Mouse (Mus musculus): ENCODE measurements around the gene Ulk4. TPM values are rescaled to one million over a fixed set of nuclear protein-coding genes. Genes with fewer than 3 reads are reported as not detected.

Gene Ulk4
- polyA plus RNA-seq, 1 experiment from 2014 or later: 23.2 TPM

- H3K9me3 ChIP-seq (ENCODE audit: low read length): no peaks in the 10 kb centered on the region
- DNase-seq (no peak), ATAC-seq (no peak)
- no peak overlapping the region for H3K9ac ChIP-seq (replicated peaks)
- no peak for TF ChIP-seq EP300 (IDR thresholded peaks at IDR 0.05; ENCODE audit: low read depth)
- no peak for TF ChIP-seq CTCF (IDR thresholded peaks at IDR 0.05; ENCODE audit: low read depth)
- no peak overlapping the region for H3K27ac ChIP-seq (ENCODE audit: low read depth)
- 100% methylated on average over 1 of the region's 1 CpGs for WGBS (ENCODE audit: insufficient replicate concordance)
- peaks cover 25% of the 10 kb centered on the region for H3K4me1 ChIP-seq (ENCODE audit: insufficient read depth)
- H3K4me2 ChIP-seq (ENCODE audit: low read depth, low read length): no peak overlapping the region
- H3K4me3 ChIP-seq (ENCODE audit: low read depth, low read length): no peak overlapping the region
- peaks cover 41% of the 10 kb centered on the region for H3K36me3 ChIP-seq (replicated peaks; ENCODE audit: insufficient read depth, low read length)
- no peaks in the 10 kb centered on the region for H3K27me3 ChIP-seq (ENCODE audit: insufficient read depth, low read length)
Observed at GRCm38 (mm10) chr9:120948832-120949231, 328.2 kb downstream of the Ulk4 start.

GRCm38 (mm10) chr9:120946131-120946530 lies 330.9 kb downstream of the Ulk4 start:
- H3K4me1 ChIP-seq (ENCODE audit: insufficient read depth): peaks cover 41% of the 10 kb centered on the region

GRCm38 (mm10) chr9:120944211-120944610 lies 332.8 kb downstream of the Ulk4 start:
- Histone ChIP-seq H3K9me3 (ENCODE audit: low read length) (no peaks in the 10 kb centered on the region), H3K4me3 (ENCODE audit: low read depth, low read length) (no peak overlapping the region), H3K27me3 (ENCODE audit: insufficient read depth, low read length) (no peaks in the 10 kb centered on the region), H3K36me3 (replicated peaks; ENCODE audit: insufficient read depth, low read length) (peaks cover 5% of the 10 kb centered on the region; the same call in 1 of the 2 replicates), H3K4me2 (ENCODE audit: low read depth, low read length) (no peak overlapping the region), H3K4me1 (ENCODE audit: insufficient read depth) (peaks cover 51% of the 10 kb centered on the region), H3K9ac (replicated peaks) (no peak overlapping the region), H3K27ac (ENCODE audit: low read depth) (no peak overlapping the region)
- ATAC-seq (no peak), DNase-seq (no peak)
- WGBS (ENCODE audit: insufficient replicate concordance): 41% methylated on average over 3 of the region's 3 CpGs
- TF ChIP-seq EP300 (IDR thresholded peaks at IDR 0.05; ENCODE audit: low read depth): no peak
- TF ChIP-seq CTCF (IDR thresholded peaks at IDR 0.05; ENCODE audit: low read depth): no peak

More at GRCm38 (mm10) chr9:120946131-120946530, 330.9 kb downstream of the Ulk4 start:
- no peak for TF ChIP-seq EP300 (IDR thresholded peaks at IDR 0.05; ENCODE audit: low read depth)
- no peak for TF ChIP-seq CTCF (IDR thresholded peaks at IDR 0.05; ENCODE audit: low read depth)
- H3K27me3 ChIP-seq (ENCODE audit: insufficient read depth, low read length): no peaks in the 10 kb centered on the region
- 75% methylated on average over 8 of the region's 8 CpGs for WGBS (ENCODE audit: insufficient replicate concordance)
- no peaks in the 10 kb centered on the region for H3K9me3 ChIP-seq (ENCODE audit: low read length)
- H3K4me3 ChIP-seq (ENCODE audit: low read depth, low read length): no peak overlapping the region
- H3K36me3 ChIP-seq (replicated peaks; ENCODE audit: insufficient read depth, low read length): peaks cover 15% of the 10 kb centered on the region
- no peak overlapping the region for H3K9ac ChIP-seq (replicated peaks)
- H3K4me2 ChIP-seq (ENCODE audit: low read depth, low read length): no peak overlapping the region
- no peak overlapping the region for H3K27ac ChIP-seq (ENCODE audit: low read depth)
- ATAC-seq (no peak), DNase-seq (no peak)

- no peak overlapping the region for H3K9ac ChIP-seq (replicated peaks)
- TF ChIP-seq EP300 (IDR thresholded peaks at IDR 0.05; ENCODE audit: low read depth) (no peak), CTCF (IDR thresholded peaks at IDR 0.05; ENCODE audit: low read depth) (no peak)
Observed at GRCm38 (mm10) chr9:120943757-120944156, 333.2 kb downstream of the Ulk4 start.

GRCm38 (mm10) chr9:120940858-120941257 lies 336.1 kb downstream of the Ulk4 start:
- no peak overlapping the region for H3K27ac ChIP-seq (ENCODE audit: low read depth)
- WGBS (ENCODE audit: insufficient replicate concordance): 70% methylated on average over 3 of the region's 3 CpGs

More at GRCm38 (mm10) chr9:120943757-120944156, 333.2 kb downstream of the Ulk4 start:
- H3K27me3 ChIP-seq (ENCODE audit: insufficient read depth, low read length): no peaks in the 10 kb centered on the region
- WGBS (ENCODE audit: insufficient replicate concordance): 63% methylated on average over 1 of the region's 1 CpGs
- H3K27ac ChIP-seq (ENCODE audit: low read depth): no peak overlapping the region
- H3K4me2 ChIP-seq (ENCODE audit: low read depth, low read length): no peak overlapping the region
- ATAC-seq (peak; percentile 53), DNase-seq (no peak)
- H3K4me1 ChIP-seq (ENCODE audit: insufficient read depth): peaks cover 52% of the 10 kb centered on the region
- no peaks in the 10 kb centered on the region for H3K9me3 ChIP-seq (ENCODE audit: low read length)
- H3K36me3 ChIP-seq (replicated peaks; ENCODE audit: insufficient read depth, low read length): peaks cover 5% of the 10 kb centered on the region
- H3K4me3 ChIP-seq (ENCODE audit: low read depth, low read length): no peak overlapping the region

GRCm38 (mm10) chr9:120936351-120936750 lies 340.6 kb downstream of the Ulk4 start:
- DNase-seq (peak; percentile 77), ATAC-seq (no peak)
- WGBS (ENCODE audit: insufficient replicate concordance): 15% methylated on average over 8 of the region's 8 CpGs
- peak overlapping the region; percentile 94 for H3K9ac ChIP-seq (replicated peaks)
- H3K4me2 ChIP-seq (ENCODE audit: low read depth, low read length): peak overlapping the region; percentile 90
- TF ChIP-seq EP300 (IDR thresholded peaks at IDR 0.05; ENCODE audit: low read depth) (no peak), CTCF (IDR thresholded peaks at IDR 0.05; ENCODE audit: low read depth) (peak; percentile 82)
- no peaks in the 10 kb centered on the region for H3K9me3 ChIP-seq (ENCODE audit: low read length)
- peaks cover 54% of the 10 kb centered on the region for H3K4me1 ChIP-seq (ENCODE audit: insufficient read depth)
- H3K27ac ChIP-seq (ENCODE audit: low read depth): peak overlapping the region; percentile 96
- H3K27me3 ChIP-seq (ENCODE audit: insufficient read depth, low read length): no peaks in the 10 kb centered on the region
- H3K36me3 ChIP-seq (replicated peaks; ENCODE audit: insufficient read depth, low read length): peaks cover 10% of the 10 kb centered on the region
- H3K4me3 ChIP-seq (ENCODE audit: low read depth, low read length): peak overlapping the region; percentile 94

More at GRCm38 (mm10) chr9:120940858-120941257, 336.1 kb downstream of the Ulk4 start:
- DNase-seq: no peak
- TF ChIP-seq CTCF (IDR thresholded peaks at IDR 0.05; ENCODE audit: low read depth): no peak
- TF ChIP-seq EP300 (IDR thresholded peaks at IDR 0.05; ENCODE audit: low read depth): no peak
- H3K27me3 ChIP-seq (ENCODE audit: insufficient read depth, low read length): no peaks in the 10 kb centered on the region
- no peaks in the 10 kb centered on the region for H3K9me3 ChIP-seq (ENCODE audit: low read length)
- H3K9ac ChIP-seq (replicated peaks): no peak overlapping the region
- ATAC-seq: no peak
- H3K4me1 ChIP-seq (ENCODE audit: insufficient read depth): peaks cover 67% of the 10 kb centered on the region
- no peak overlapping the region for H3K4me3 ChIP-seq (ENCODE audit: low read depth, low read length)
- peaks cover 10% of the 10 kb centered on the region for H3K36me3 ChIP-seq (replicated peaks; ENCODE audit: insufficient read depth, low read length)
- H3K4me2 ChIP-seq (ENCODE audit: low read depth, low read length): no peak overlapping the region

GRCm38 (mm10) chr9:120935634-120935922 lies 341.4 kb downstream of the Ulk4 start:
- WGBS (ENCODE audit: insufficient replicate concordance): 10% methylated on average over 4 of the region's 4 CpGs

More at GRCm38 (mm10) chr9:120935634-120935922, 341.4 kb downstream of the Ulk4 start:
- Histone ChIP-seq H3K9me3 (ENCODE audit: low read length) (no peaks in the 10 kb centered on the region), H3K4me1 (ENCODE audit: insufficient read depth) (peaks cover 46% of the 10 kb centered on the region), H3K4me3 (ENCODE audit: low read depth, low read length) (peak overlapping the region; percentile 94), H3K27me3 (ENCODE audit: insufficient read depth, low read length) (no peaks in the 10 kb centered on the region), H3K36me3 (replicated peaks; ENCODE audit: insufficient read depth, low read length) (peaks cover 5% of the 10 kb centered on the region; the same call in 1 of the 2 replicates), H3K9ac (replicated peaks) (peak overlapping the region; percentile 94), H3K4me2 (ENCODE audit: low read depth, low read length) (peak overlapping the region; percentile 90), H3K27ac (ENCODE audit: low read depth) (peak overlapping the region; percentile 96)
- ATAC-seq (no peak), DNase-seq (no peak)
- no peak for TF ChIP-seq EP300 (IDR thresholded peaks at IDR 0.05; ENCODE audit: low read depth)
- no peak for TF ChIP-seq CTCF (IDR thresholded peaks at IDR 0.05; ENCODE audit: low read depth)

All from liver, postnatal 0 days (tissue).